Mouse (Mus musculus): ENCODE measurements around the gene Nell2.

- no peak for TF ChIP-seq MYC (IDR thresholded peaks at IDR 0.05; ENCODE audit: low read depth, low read length)
- no peak for TF ChIP-seq CTCF (conservative IDR thresholded peaks at IDR 0.05 in 1 of 2, IDR thresholded peaks at IDR 0.05 in 1 of 2; ENCODE audit: low read depth in 2 of 2, low read length in 2 of 2)
Observed at GRCm38 (mm10) chr15:95489174-95489573, 39.2 kb downstream of the Nell2 start.

Data from CH12.LX (cell line).